Mouse (Mus musculus): ENCODE data around the gene Gpr88. TPM values are rescaled to one million over a fixed set of nuclear protein-coding genes. Genes with fewer than 3 reads are reported as not detected.

The Gpr88 gene
- total and polyA plus RNA-seq, 3 experiments: not detected

- Histone ChIP-seq H3K9me3 (replicated peaks; ENCODE audit: insufficient read depth, low read length) (no peaks in the 10 kb centered on the region), H3K9ac (ENCODE audit: control insufficient read depth, low read depth, low read length, poor library complexity, severe bottlenecking) (no peak overlapping the region), H3K4me3 (ENCODE audit: control insufficient read depth in 1 of 2, insufficient read depth in 1 of 2, low read depth in 2 of 2, low read length in 2 of 2) (no peak overlapping the region), H3K79me2 (ENCODE audit: control insufficient read depth, insufficient read depth, low read length, poor library complexity) (no peaks in the 10 kb centered on the region), H3K4me1 (ENCODE audit: control insufficient read depth in 1 of 2, insufficient read depth in 2 of 2, low read length in 2 of 2) (no peaks in the 10 kb centered on the region), H3K27me3 (ENCODE audit: control insufficient read depth in 1 of 2, insufficient read depth in 2 of 2, low read length in 2 of 2) (no peaks in the 10 kb centered on the region; a peak in 1 of 4 replicates), H3K27ac (ENCODE audit: control insufficient read depth, low read depth, low read length) (no peak overlapping the region), H3K36me3 (ENCODE audit: control insufficient read depth in 1 of 2, insufficient read depth in 2 of 2, low read length in 2 of 2) (no peaks in the 10 kb centered on the region)
- DNase-seq (ENCODE audit: low read depth, low spot score): no peak
- TF ChIP-seq RCOR1 (IDR thresholded peaks at IDR 0.05; ENCODE audit: low read depth, low read length) (no peak), EP300 (IDR thresholded peaks at IDR 0.05; ENCODE audit: low read depth in 1 of 2, low read length in 2 of 2) (no peak), POLR2AphosphoS5 (IDR thresholded peaks at IDR 0.05; ENCODE audit: borderline replicate concordance, low read depth, low read length) (no peak), SMC3 (IDR thresholded peaks at IDR 0.05; ENCODE audit: low read depth, low read length) (no peak), MAZ (IDR thresholded peaks at IDR 0.05; ENCODE audit: low read depth, low read length) (no peak), MAX (IDR thresholded peaks at IDR 0.05; ENCODE audit: low read length) (no peak), POLR2A (IDR thresholded peaks at IDR 0.05; ENCODE audit: control insufficient read depth in 1 of 2, insufficient read depth in 1 of 2, low read depth in 1 of 2, low read length in 2 of 2, poor library complexity in 1 of 2) (no peak), TBP (IDR thresholded peaks at IDR 0.05; ENCODE audit: low read depth, low read length) (no peak), CHD2 (IDR thresholded peaks at IDR 0.05; ENCODE audit: low read length) (no peak), ELF1 (IDR thresholded peaks at IDR 0.05; ENCODE audit: low read depth, low read length) (no peak), UBTF (IDR thresholded peaks at IDR 0.05; ENCODE audit: borderline replicate concordance, insufficient read depth, low read depth, low read length) (no peak), POLR2AphosphoS2 (IDR thresholded peaks at IDR 0.05; ENCODE audit: low read length) (no peak), ZC3H11A (IDR thresholded peaks at IDR 0.05; ENCODE audit: low read depth, low read length) (no peak)
Observed at GRCm38 (mm10) chr3:116263061-116263460, 9.8 kb upstream of the Gpr88 start.

GRCm38 (mm10) chr3:116256104-116256503, 2.8 kb upstream of the Gpr88 start:
- Histone ChIP-seq H3K9me3 (replicated peaks; ENCODE audit: insufficient read depth, low read length) (no peaks in the 10 kb centered on the region), H3K9ac (ENCODE audit: control insufficient read depth, low read depth, low read length, poor library complexity, severe bottlenecking) (no peak overlapping the region), H3K27ac (ENCODE audit: control insufficient read depth, low read depth, low read length) (no peak overlapping the region), H3K36me3 (ENCODE audit: control insufficient read depth in 1 of 2, insufficient read depth in 2 of 2, low read length in 2 of 2) (no peaks in the 10 kb centered on the region), H3K79me2 (ENCODE audit: control insufficient read depth, insufficient read depth, low read length, poor library complexity) (no peaks in the 10 kb centered on the region), H3K4me1 (ENCODE audit: control insufficient read depth in 1 of 2, insufficient read depth in 2 of 2, low read length in 2 of 2) (no peaks in the 10 kb centered on the region), H3K4me3 (ENCODE audit: control insufficient read depth in 1 of 2, insufficient read depth in 1 of 2, low read depth in 2 of 2, low read length in 2 of 2) (no peak overlapping the region), H3K27me3 (ENCODE audit: control insufficient read depth in 1 of 2, insufficient read depth in 2 of 2, low read length in 2 of 2) (no peaks in the 10 kb centered on the region; a peak in 1 of 4 replicates)
- peak; percentile 7 for DNase-seq (ENCODE audit: low read depth, low spot score)
- no peak for TF ChIP-seq POLR2AphosphoS5 (IDR thresholded peaks at IDR 0.05; ENCODE audit: borderline replicate concordance, low read depth, low read length)
- no peak for TF ChIP-seq MAFK (IDR thresholded peaks at IDR 0.05; ENCODE audit: borderline replicate concordance, low read depth, low read length)
- TF ChIP-seq CHD2 (IDR thresholded peaks at IDR 0.05; ENCODE audit: low read length): no peak
- no peak for TF ChIP-seq JUND (IDR thresholded peaks at IDR 0.05; ENCODE audit: low read depth, low read length)
- no peak for TF ChIP-seq USF1 (IDR thresholded peaks at IDR 0.05; ENCODE audit: low read depth, low read length)
- TF ChIP-seq ZNF384 (IDR thresholded peaks at IDR 0.05; ENCODE audit: low read depth, low read length): no peak
- no peak for TF ChIP-seq ZMIZ1 (IDR thresholded peaks at IDR 0.05; ENCODE audit: low read depth, low read length)
- no peak for TF ChIP-seq RAD21 (IDR thresholded peaks at IDR 0.05; ENCODE audit: low read depth, low read length)
- no peak for TF ChIP-seq USF2 (IDR thresholded peaks at IDR 0.05; ENCODE audit: borderline replicate concordance in 1 of 2, insufficient read depth in 1 of 2, low read depth in 1 of 2, low read length in 2 of 2)
- TF ChIP-seq RCOR1 (IDR thresholded peaks at IDR 0.05; ENCODE audit: low read depth, low read length): no peak
- no peak for TF ChIP-seq GABPA (IDR thresholded peaks at IDR 0.05; ENCODE audit: low read depth, low read length)
- TF ChIP-seq NRF1 (IDR thresholded peaks at IDR 0.05; ENCODE audit: insufficient read depth, low read depth, low read length, poor library complexity, severe bottlenecking): no peak
- no peak for TF ChIP-seq MAZ (IDR thresholded peaks at IDR 0.05; ENCODE audit: low read depth, low read length)
- TF ChIP-seq MXI1 (IDR thresholded peaks at IDR 0.05; ENCODE audit: low read depth, low read length): no peak
- TF ChIP-seq GATA1 (IDR thresholded peaks at IDR 0.05; ENCODE audit: low read depth, low read length): no peak
- TF ChIP-seq UBTF (IDR thresholded peaks at IDR 0.05; ENCODE audit: borderline replicate concordance, insufficient read depth, low read depth, low read length): no peak
- TF ChIP-seq MYC (IDR thresholded peaks at IDR 0.05; ENCODE audit: low read depth, low read length): no peak
- no peak for TF ChIP-seq HCFC1 (IDR thresholded peaks at IDR 0.05; ENCODE audit: low read depth, low read length)
- no peak for TF ChIP-seq ZC3H11A (IDR thresholded peaks at IDR 0.05; ENCODE audit: low read depth, low read length)
